Mouse (Mus musculus) adipose tissue, adult 10 weeks (tissue): ENCODE data around the gene Tex46. TPM values are rescaled to one million over a fixed set of nuclear protein-coding genes. Genes with fewer than 3 reads are reported as not detected.

ENCODE experiments used
- polyA plus RNA-seq: library from polyadenylated mRNA; stranded (reverse); fragments of 350-450 nt; fragmentation: Illumina TruSeq; extraction: RNeasy Lipid Tissue Mini Kit (QIAGEN cat#74804); gene quantifications from one replicate; pipeline ENCODE4 v1.2.3, GENCODE M21; 2014; ENCODE audit warnings: low read depth, low replicate concordance

Gene Tex46
- 1.3 TPM for polyA plus RNA-seq

DNA sequence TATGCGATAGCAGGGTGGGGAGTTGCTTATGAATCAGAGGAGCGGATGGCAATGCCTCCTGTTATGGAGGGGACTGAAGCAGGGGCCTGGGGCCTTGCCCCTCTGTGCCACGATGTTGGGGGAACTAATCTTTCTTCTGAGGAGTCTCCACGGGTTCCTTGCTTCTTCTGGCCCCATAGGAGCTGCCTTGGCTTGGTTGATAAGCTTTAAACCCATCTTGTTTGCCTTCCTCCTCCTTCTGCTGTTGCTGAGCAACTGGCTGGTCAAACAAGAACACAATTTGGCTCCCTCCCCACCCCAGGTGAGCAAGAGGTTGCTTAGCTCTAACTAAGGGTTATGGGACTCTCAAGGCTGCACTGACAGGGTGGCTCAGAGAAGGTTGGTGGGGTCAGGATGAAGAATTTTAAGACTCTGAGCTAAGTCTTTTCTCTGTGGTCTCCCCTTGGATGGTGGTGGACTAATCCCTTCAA lies at the start of gene Tex46:
Tex46 (plus strand) TSS at position 51 of the 470 bp plus-strand sequence.

DNA sequence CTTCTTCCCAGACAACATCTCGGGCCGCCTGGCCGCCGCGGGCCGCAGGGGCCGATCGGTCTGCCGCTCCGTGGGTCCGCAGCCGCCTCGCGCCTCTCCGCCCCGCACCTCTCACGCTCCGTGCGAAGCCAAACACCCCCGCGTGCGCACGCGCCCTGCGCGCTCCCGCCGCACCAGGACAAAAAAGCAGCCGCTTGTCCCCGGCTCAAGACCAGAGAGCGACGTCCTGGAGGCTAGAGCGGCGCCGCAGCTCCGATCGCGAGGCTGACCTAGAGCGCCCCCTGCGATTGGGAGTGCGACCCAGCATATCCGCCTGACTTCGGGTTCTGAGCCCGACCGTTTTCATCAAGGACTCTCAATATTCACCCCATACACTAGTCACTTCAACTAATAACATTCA lies 7.7 kb upstream of the Tex46 start, which contains the start of gene Kdm1a:
Kdm1a (minus strand) TSS at position 156 of the 400 bp plus-strand sequence.

DNA sequence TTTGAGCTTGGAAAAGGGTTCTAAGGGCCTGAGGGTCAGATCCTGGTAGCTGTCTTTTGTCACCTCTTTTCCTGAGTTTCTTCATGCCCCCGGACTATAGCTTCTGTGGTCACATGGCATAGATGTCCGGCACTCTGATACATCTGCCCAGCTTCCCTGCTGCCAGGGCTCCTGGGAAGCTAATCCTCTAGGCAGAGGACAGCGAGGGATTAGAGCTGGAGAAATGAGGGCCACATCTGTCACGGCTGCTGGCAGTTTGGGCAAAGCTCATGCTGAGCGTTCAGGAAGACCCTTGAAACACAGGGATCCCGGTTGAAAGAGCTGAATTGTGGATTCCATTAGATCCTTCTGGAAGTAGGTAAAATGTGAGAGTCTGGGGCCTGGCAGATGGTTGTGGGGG lies 12.2 kb downstream of the Tex46 start, which contains the start of gene Lactbl1:
Lactbl1 (plus strand) TSS at position 234 of the 400 bp plus-strand sequence.

Other genes with a start within 250 kb of the Tex46 start
- not detected for gene Htr1d, start 186.9 kb upstream of the Tex46 start, polyA plus RNA-seq
- 0.58 TPM for gene 6030445D17Rik, start 148.2 kb upstream of the Tex46 start, polyA plus RNA-seq
- 18.3 TPM for gene Luzp1, start 140.7 kb upstream of the Tex46 start, polyA plus RNA-seq
- gene Kdm1a, start 7.7 kb upstream of the Tex46 start, polyA plus RNA-seq = 41.1 TPM
- not detected for gene Lactbl1, start 12.2 kb downstream of the Tex46 start, polyA plus RNA-seq
- 4.3 TPM for gene Ephb2, start 225.6 kb downstream of the Tex46 start, polyA plus RNA-seq